Mouse (Mus musculus) heart, embryonic 10.5 days (tissue): ENCODE measurements at regions not wholly inside any gene's neighbourhood (a gene's known extent, or its start where the extent isn't known, plus 50 kb on each side); places are given as distances from the start of the nearest gene placed in this dataset.

ENCODE experiments used
- DNase-seq: peaks from one replicate; pipeline ENCODE4 v3.0.0-alpha.2; 2017; ENCODE audit warnings: low spot score
- H3K27ac ChIP-seq: fragments of 300-500 bp; sonication (generic); 2 replicates; pipeline ENCODE4 v1.5.1; 2016; ENCODE audit warnings: mild to moderate bottlenecking
- H3K27me3 ChIP-seq: fragments of 300-500 bp; sonication (generic); 2 replicates; pipeline ENCODE4 v1.6.1; 2016; ENCODE audit warnings: mild to moderate bottlenecking; ENCODE audit not compliant: poor library complexity, insufficient read depth, severe bottlenecking
- H3K36me3 ChIP-seq: fragments of 300-500 bp; sonication (generic); 2 replicates; pipeline ENCODE4 v1.6.1; 2016; ENCODE audit warnings: mild to moderate bottlenecking, moderate library complexity
- H3K4me1 ChIP-seq: fragments of 300-500 bp; sonication (generic); 2 replicates; pipeline ENCODE4 v1.6.1; 2016; ENCODE audit warnings: mild to moderate bottlenecking
- H3K4me3 ChIP-seq: fragments of 300-500 bp; sonication (generic); 2 replicates; pipeline ENCODE4 v1.5.1; 2016; ENCODE audit warnings: mild to moderate bottlenecking, moderate library complexity
- H3K9me3 ChIP-seq: fragments of 300-500 bp; sonication (generic); 2 replicates; pipeline ENCODE4 v1.6.1; 2016; ENCODE audit warnings: mild to moderate bottlenecking, moderate library complexity
- WGBS: fragments of 180-500 bp; shearing (Covaris S2); methylation state at CpG from one replicate; pipeline ENCODE4 v1.1.7; 2016; 5-methylcytosine and 5-hydroxymethylcytosine counted together

GRCm38 (mm10) chr4:53269999-53270398 lies 110.3 kb upstream of the Abca1 start:
- no peaks in the 10 kb centered on the region for H3K27me3 ChIP-seq
- H3K27ac ChIP-seq, result no peak overlapping the region
- no peaks in the 10 kb centered on the region for H3K4me1 ChIP-seq
- no peaks in the 10 kb centered on the region for H3K9me3 ChIP-seq
- H3K4me3 ChIP-seq, result no peak overlapping the region
- no peaks in the 10 kb centered on the region for H3K36me3 ChIP-seq
- no peak for DNase-seq
- WGBS, result 92% methylated on average over 5 of the region's 5 CpGs

- Histone ChIP-seq H3K4me1 (0 out of 2 replicates have a peak, but pooled peaks cover 2% of the 10 kb centered on the region), H3K4me3 (no peak overlapping the region), H3K27me3 (no peaks in the 10 kb centered on the region), H3K9me3 (no peaks in the 10 kb centered on the region), H3K36me3 (no peaks in the 10 kb centered on the region), H3K27ac (no peak overlapping the region)
- WGBS, result 85% methylated on average over 5 of the region's 5 CpGs
- no peak for DNase-seq
Measured at GRCm38 (mm10) chr4:53269251-53269842, 109.7 kb upstream of the Abca1 start.

DNA sequence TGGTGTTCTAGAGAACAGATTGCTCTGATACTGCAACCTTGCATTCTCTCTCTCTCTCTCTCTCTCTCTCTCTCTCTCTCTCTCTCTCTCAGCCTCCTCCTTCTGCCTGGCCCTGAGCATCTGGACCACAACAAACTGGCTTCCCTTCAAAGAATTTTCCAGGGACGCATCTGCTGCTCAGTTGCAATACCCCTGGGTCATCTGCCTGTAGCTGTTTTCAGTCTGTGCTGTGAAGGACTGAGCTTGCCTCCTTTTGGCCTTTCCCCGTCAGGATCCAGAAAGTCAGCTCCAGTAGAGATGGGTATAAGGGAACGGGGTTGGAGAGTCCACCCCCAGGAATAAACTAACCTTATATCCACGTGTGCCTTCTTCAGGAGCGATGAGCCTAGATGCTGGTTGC lies 105.2 kb upstream of the Abca1 start:
- no peaks in the 10 kb centered on the region for H3K36me3 ChIP-seq
- WGBS, result 86% methylated on average over 5 of the region's 5 CpGs
- H3K4me3 ChIP-seq, result no peak overlapping the region
- H3K27me3 ChIP-seq, result no peaks in the 10 kb centered on the region
- H3K4me1 ChIP-seq, result peaks cover 12% of the 10 kb centered on the region
- no peak for DNase-seq
- H3K27ac ChIP-seq, result no peak overlapping the region
- no peaks in the 10 kb centered on the region for H3K9me3 ChIP-seq

DNA sequence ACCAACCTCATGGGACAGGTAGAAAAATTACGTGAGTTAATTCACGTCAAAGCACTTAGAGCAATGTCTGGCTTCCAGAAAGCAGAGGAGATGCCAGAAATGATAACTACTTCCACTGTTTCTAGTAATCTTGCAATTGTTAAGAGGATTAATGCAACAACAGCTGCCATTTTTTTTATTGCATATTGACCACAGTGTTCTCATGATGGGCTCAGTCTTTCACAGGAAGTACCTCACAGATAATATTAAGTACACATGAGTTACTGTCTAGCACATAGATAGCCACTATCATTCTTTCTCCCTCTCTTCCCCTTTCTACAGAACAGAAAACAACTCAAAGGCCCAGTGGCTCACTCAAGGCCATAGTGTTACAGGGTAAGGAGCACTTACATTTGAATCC lies 104.8 kb upstream of the Abca1 start:
- no peaks in the 10 kb centered on the region for H3K27me3 ChIP-seq
- no peak overlapping the region for H3K4me3 ChIP-seq
- no peaks in the 10 kb centered on the region for H3K36me3 ChIP-seq
- no peak overlapping the region for H3K27ac ChIP-seq
- 88% methylated on average over 2 of the region's 2 CpGs for WGBS
- no peaks in the 10 kb centered on the region for H3K9me3 ChIP-seq
- DNase-seq, result no peak
- peaks cover 12% of the 10 kb centered on the region for H3K4me1 ChIP-seq

GRCm38 (mm10) chr4:53263776-53264175 lies 104.1 kb upstream of the Abca1 start:
- Histone ChIP-seq H3K27ac (0 out of 2 replicates have a peak overlapping the region, but pooled peaks have one; percentile 29), H3K4me1 (peaks cover 12% of the 10 kb centered on the region), H3K4me3 (no peak overlapping the region), H3K27me3 (no peaks in the 10 kb centered on the region), H3K36me3 (no peaks in the 10 kb centered on the region), H3K9me3 (no peaks in the 10 kb centered on the region)
- WGBS, result 58% methylated on average over 13 of the region's 13 CpGs
- DNase-seq, result no peak

GRCm38 (mm10) chr4:53262466-53262865 lies 102.8 kb upstream of the Abca1 start:
- H3K4me1 ChIP-seq, result peaks cover 12% of the 10 kb centered on the region
- H3K36me3 ChIP-seq, result no peaks in the 10 kb centered on the region
- H3K27me3 ChIP-seq, result no peaks in the 10 kb centered on the region
- H3K4me3 ChIP-seq, result no peak overlapping the region
- no peak overlapping the region for H3K27ac ChIP-seq
- DNase-seq, result no peak
- no peaks in the 10 kb centered on the region for H3K9me3 ChIP-seq
- WGBS, result 80% methylated on average over 5 of the region's 5 CpGs

DNA sequence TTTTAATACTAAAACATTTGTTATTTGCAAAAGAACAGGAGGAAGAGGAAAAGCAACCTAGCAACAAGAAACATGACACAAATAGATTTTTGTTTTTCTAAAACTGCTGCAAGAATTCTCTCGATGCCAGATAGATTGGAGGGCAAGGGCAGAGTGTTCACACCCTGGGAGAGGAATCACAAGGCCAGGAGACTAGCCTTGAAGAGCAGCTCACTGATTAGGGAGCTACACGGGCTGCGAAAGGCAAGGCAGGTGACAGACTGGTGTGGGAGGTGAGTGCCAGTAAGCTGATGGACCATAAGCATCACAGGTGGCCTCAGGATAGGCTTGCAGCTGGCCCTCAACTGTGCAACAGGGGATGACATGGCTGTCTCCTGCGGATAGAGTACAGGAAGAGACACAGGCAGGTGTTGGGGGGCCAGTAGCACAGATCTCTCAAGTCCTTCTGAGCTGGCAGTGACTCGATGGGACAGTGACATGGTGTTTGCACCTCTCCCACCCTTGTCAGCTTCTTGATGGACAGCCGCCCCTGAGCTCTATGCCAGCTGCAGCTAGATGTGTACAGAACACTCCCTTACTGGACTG lies 102.0 kb upstream of the Abca1 start:
- DNase-seq, result no peak
- H3K4me1 ChIP-seq, result peaks cover 12% of the 10 kb centered on the region
- H3K27ac ChIP-seq, result no peak overlapping the region
- 67% methylated on average over 6 of the region's 6 CpGs for WGBS
- H3K27me3 ChIP-seq, result no peaks in the 10 kb centered on the region
- H3K36me3 ChIP-seq, result no peaks in the 10 kb centered on the region
- H3K4me3 ChIP-seq, result no peak overlapping the region
- no peaks in the 10 kb centered on the region for H3K9me3 ChIP-seq

DNA sequence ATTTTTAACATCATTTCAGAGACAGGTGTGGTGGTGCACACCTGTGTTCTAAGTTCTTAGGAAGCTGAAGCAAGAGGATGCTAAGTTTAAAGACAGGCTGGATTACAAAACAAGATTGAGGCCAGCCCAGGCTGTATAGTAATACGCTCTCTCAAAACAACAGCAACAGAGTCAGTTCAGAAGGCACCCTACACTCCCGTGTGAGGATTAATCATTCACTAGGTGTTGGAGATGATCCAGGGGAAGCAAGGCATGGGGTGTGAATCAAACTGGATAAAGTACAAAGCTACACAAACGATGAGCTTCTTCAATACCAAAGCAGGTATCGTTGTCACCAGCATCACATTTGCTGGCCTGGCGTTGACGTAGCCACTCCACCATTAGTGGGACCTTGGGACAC lies 99.3 kb upstream of the Abca1 start:
- Histone ChIP-seq H3K27me3 (no peaks in the 10 kb centered on the region), H3K36me3 (no peaks in the 10 kb centered on the region), H3K9me3 (no peaks in the 10 kb centered on the region), H3K27ac (no peak overlapping the region), H3K4me1 (peaks cover 7% of the 10 kb centered on the region), H3K4me3 (no peak overlapping the region)
- WGBS, result 86% methylated on average over 6 of the region's 6 CpGs
- DNase-seq, result no peak

DNA sequence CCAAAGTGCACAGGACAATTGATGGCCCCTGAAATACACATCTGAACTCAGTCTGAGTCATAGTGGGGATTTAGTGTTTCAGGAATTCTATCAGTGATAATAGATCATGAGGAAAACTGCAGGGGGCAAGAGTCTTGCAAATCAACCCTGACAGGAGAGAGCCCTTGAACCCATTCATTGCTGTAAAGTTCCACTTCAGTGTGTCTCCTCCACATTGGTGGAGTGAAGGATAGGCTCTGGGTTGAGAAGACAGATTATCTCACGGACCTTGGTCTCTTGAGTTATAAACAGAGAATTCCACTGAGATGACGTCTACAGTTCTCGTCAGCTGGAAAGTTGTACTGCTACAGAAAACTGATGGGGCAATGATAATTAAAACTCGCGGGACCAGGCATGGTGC lies 97.3 kb upstream of the Abca1 start:
- Histone ChIP-seq H3K4me1 (no peaks in the 10 kb centered on the region), H3K4me3 (no peak overlapping the region), H3K27me3 (no peaks in the 10 kb centered on the region), H3K9me3 (no peaks in the 10 kb centered on the region), H3K36me3 (no peaks in the 10 kb centered on the region), H3K27ac (no peak overlapping the region)
- 74% methylated on average over 5 of the region's 5 CpGs for WGBS
- DNase-seq, result no peak

DNA sequence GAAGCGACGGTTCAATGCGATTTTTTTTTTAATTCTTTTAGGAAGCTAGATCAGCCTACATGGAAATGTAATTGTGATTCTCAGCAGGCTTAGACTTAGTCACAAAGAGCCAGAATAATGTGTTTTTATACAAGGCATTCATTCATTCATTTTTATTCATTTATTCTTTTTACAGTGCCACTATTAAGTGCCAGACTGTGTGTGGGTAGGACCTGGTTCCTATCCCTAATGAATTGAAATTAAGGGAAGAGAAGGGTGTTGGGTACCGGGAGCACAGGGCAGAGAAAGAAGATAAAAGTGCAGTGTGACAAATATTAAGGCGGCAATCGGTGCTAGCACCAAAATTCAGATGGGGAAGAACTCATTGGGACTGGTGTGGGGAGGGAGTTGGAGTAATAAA lies 94.8 kb upstream of the Abca1 start:
- Histone ChIP-seq H3K9me3 (no peaks in the 10 kb centered on the region), H3K36me3 (no peaks in the 10 kb centered on the region), H3K4me3 (no peak overlapping the region), H3K27me3 (no peaks in the 10 kb centered on the region), H3K27ac (no peak overlapping the region), H3K4me1 (no peaks in the 10 kb centered on the region)
- DNase-seq, result no peak
- WGBS, result 87% methylated on average over 6 of the region's 6 CpGs

GRCm38 (mm10) chr4:53253680-53254079 lies 94.0 kb upstream of the Abca1 start:
- H3K27ac ChIP-seq, result no peak overlapping the region
- no peaks in the 10 kb centered on the region for H3K9me3 ChIP-seq
- no peaks in the 10 kb centered on the region for H3K36me3 ChIP-seq
- DNase-seq, result no peak
- WGBS, result 79% methylated on average over 4 of the region's 4 CpGs
- H3K4me3 ChIP-seq, result no peak overlapping the region
- H3K4me1 ChIP-seq, result no peaks in the 10 kb centered on the region
- H3K27me3 ChIP-seq, result no peaks in the 10 kb centered on the region

DNA sequence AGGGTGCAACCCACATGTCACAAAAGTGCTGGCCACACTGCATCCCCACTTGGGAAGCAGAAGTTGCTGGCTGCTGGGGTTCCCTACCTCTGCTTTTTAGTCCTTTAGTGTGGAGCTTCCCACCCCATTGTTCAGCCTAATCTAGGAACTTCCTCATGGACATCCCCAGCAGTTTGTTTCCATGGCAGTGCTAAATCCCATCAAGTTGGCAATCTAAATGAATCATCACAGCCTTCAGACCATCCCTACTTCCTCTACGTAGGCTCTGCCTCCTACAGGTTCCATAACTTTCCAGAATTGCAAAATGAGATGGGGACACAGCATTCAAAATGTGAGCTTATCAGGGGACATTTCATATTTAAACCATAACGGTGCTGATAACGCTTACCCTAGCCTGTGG lies 90.6 kb upstream of the Abca1 start:
- H3K4me1 ChIP-seq, result no peaks in the 10 kb centered on the region
- no peak for DNase-seq
- no peak overlapping the region for H3K27ac ChIP-seq
- no peaks in the 10 kb centered on the region for H3K9me3 ChIP-seq
- no peaks in the 10 kb centered on the region for H3K36me3 ChIP-seq
- 86% methylated on average over 3 of the region's 3 CpGs for WGBS
- no peaks in the 10 kb centered on the region for H3K27me3 ChIP-seq
- H3K4me3 ChIP-seq, result no peak overlapping the region

DNA sequence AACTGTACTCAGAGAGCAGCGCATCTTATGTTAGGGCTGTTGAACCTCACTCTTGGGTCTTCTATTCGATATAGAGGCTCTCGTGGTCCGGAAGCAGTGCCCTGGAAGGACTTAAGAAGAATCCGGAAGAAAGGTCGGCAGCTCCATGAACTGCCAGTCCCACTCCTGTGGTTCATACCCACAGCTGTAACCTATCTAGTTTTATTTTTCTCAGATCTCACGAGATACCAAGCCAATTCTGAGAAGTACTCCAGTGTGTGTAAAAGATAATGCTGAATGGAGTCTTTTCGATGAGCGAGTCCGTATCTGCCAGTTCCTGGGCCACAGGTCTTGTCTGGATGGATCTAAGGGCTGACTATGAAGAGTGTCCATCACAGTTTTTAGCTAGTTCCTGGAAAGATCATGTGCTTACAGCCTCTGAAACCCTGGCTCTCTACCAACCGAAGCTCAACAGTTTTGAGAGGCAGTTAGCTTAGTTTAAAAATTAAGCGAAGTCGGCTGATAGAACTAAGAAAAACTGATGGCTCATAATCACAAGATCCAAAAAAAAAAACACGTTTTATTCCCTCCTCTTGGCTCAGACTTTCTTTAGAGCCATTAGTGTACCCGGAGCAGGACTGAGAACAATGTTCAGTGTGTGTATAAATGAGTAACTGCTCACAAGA lies 86.5 kb upstream of the Abca1 start:
- Histone ChIP-seq H3K27me3 (no peaks in the 10 kb centered on the region), H3K9me3 (no peaks in the 10 kb centered on the region), H3K27ac (no peak overlapping the region), H3K4me1 (no peaks in the 10 kb centered on the region), H3K36me3 (no peaks in the 10 kb centered on the region), H3K4me3 (no peak overlapping the region)
- DNase-seq, result no peak
- WGBS, result 87% methylated on average over 15 of the region's 15 CpGs
